Mouse (Mus musculus) MEL (cell line): ENCODE results near the gene Dnajc10.

Experiments
- BHLHE40 ChIP-seq: IDR thresholded peaks from 2 replicates; pipeline ENCODE4 v1.6.1; 2012; ENCODE audit warnings: low read depth, mild to moderate bottlenecking, inconsistent platforms, low read length, improper control_type of control experiment, borderline replicate concordance
- CHD2 ChIP-seq: IDR thresholded peaks from 2 replicates; pipeline ENCODE4 v1.6.1; 2011; ENCODE audit warnings: low read length, improper control_type of control experiment
- CTCF ChIP-seq, 3 experiments: IDR thresholded peaks in 2 of 3; conservative IDR thresholded peaks in 1 of 3; 2 replicates each; pipeline ENCODE4 v1.5.1; 2011 to 2012; ENCODE audit warnings: low read length in 3 of 3, low read depth in 2 of 3, mild to moderate bottlenecking in 2 of 3, improper control_type of control experiment in 1 of 3, inconsistent platforms in 1 of 3, mixed read lengths in 1 of 3, moderate library complexity in 1 of 3; ENCODE audit not compliant: control insufficient read depth in 1 of 3, insufficient read depth in 1 of 3, poor library complexity in 1 of 3, severe bottlenecking in 1 of 3
- E2F4 ChIP-seq: IDR thresholded peaks from 2 replicates; pipeline ENCODE4 v1.6.1; 2011; ENCODE audit warnings: low read depth, low read length, improper control_type of control experiment, borderline replicate concordance
- ELF1 ChIP-seq: IDR thresholded peaks from 2 replicates; pipeline ENCODE4 v1.6.1; 2014; ENCODE audit warnings: low read depth, mild to moderate bottlenecking, inconsistent platforms, low read length, improper control_type of control experiment, moderate library complexity
- ETS1 ChIP-seq: IDR thresholded peaks from 2 replicates; pipeline ENCODE4 v1.6.1; 2012; ENCODE audit warnings: low read depth, mild to moderate bottlenecking, inconsistent platforms, low read length, improper control_type of control experiment, moderate library complexity
- MAX ChIP-seq: IDR thresholded peaks from 2 replicates; pipeline ENCODE4 v1.6.1; 2011; ENCODE audit warnings: low read length, improper control_type of control experiment
- MEF2A ChIP-seq: IDR thresholded peaks from 2 replicates; pipeline ENCODE4 v1.6.1; 2014; ENCODE audit warnings: low read depth, mild to moderate bottlenecking, inconsistent platforms, low read length, improper control_type of control experiment; ENCODE audit not compliant: poor library complexity, insufficient replicate concordance, severe bottlenecking; ENCODE audit errors: extremely low read depth
- POLR2A ChIP-seq, 2 experiments: IDR thresholded peaks; 2 replicates each; pipeline ENCODE4 v1.6.1; 2011 to 2012; ENCODE audit warnings: low read length in 2 of 2, mild to moderate bottlenecking in 2 of 2, control low read depth in 1 of 2, improper control_type of control experiment in 1 of 2, low read depth in 1 of 2, moderate library complexity in 1 of 2; ENCODE audit not compliant: control insufficient read depth in 1 of 2, insufficient read depth in 1 of 2, poor library complexity in 1 of 2
- RAD21 ChIP-seq: IDR thresholded peaks from 2 replicates; pipeline ENCODE4 v1.6.1; 2011; ENCODE audit warnings: mild to moderate bottlenecking, low read depth, low read length, improper control_type of control experiment
- USF2 ChIP-seq, 2 experiments: IDR thresholded peaks; 2 replicates each; pipeline ENCODE4 v1.6.1; 2011 to 2012; ENCODE audit warnings: improper control_type of control experiment in 2 of 2, low read length in 2 of 2, borderline replicate concordance in 1 of 2, inconsistent platforms in 1 of 2, low read depth in 1 of 2, mild to moderate bottlenecking in 1 of 2; ENCODE audit not compliant: insufficient read depth in 1 of 2
- ZC3H11A ChIP-seq: IDR thresholded peaks from 2 replicates; pipeline ENCODE4 v1.6.1; 2012; ENCODE audit warnings: low read depth, mild to moderate bottlenecking, inconsistent platforms, low read length, improper control_type of control experiment
- ZMIZ1 ChIP-seq: IDR thresholded peaks from 2 replicates; pipeline ENCODE4 v1.6.1; 2012; ENCODE audit warnings: low read depth, mild to moderate bottlenecking, inconsistent platforms, low read length, improper control_type of control experiment, moderate library complexity

GRCm38 (mm10) chr2:80325779-80326178, 10.5 kb downstream of the Dnajc10 start:
- TF ChIP-seq CHD2 (no peak), POLR2A (IDR thresholded peaks at IDR 0.05; ENCODE audit: control insufficient read depth in 1 of 2, insufficient read depth in 1 of 2, low read depth in 1 of 2, low read length in 2 of 2, poor library complexity in 1 of 2) (no peak), USF2 (IDR thresholded peaks at IDR 0.05; ENCODE audit: borderline replicate concordance in 1 of 2, insufficient read depth in 1 of 2, low read depth in 1 of 2, low read length in 2 of 2) (no peak), MAX (no peak), ELF1 (no peak), BHLHE40 (no peak), E2F4 (no peak), CTCF (IDR thresholded peaks at IDR 0.05 in 2 of 3, conservative IDR thresholded peaks at IDR 0.05 in 1 of 3; ENCODE audit: control insufficient read depth in 1 of 3, insufficient read depth in 1 of 3, low read depth in 2 of 3, low read length in 3 of 3, poor library complexity in 1 of 3, severe bottlenecking in 1 of 3) (no peak), MEF2A (no peak), ETS1 (no peak), ZMIZ1 (no peak), ZC3H11A (no peak), RAD21 (no peak)
